Mouse (Mus musculus) CD4-positive, CD25-positive, alpha-beta regulatory T cell (primary cell): ENCODE measurements around the gene Npas4. TPM values are rescaled to one million over a fixed set of nuclear protein-coding genes. Genes with fewer than 3 reads are reported as not detected.

Experiments
- polyA plus RNA-seq: library from polyadenylated mRNA; unstranded; fragments of 100-300 nt; shearing (Covaris generic); gene quantifications from one replicate; pipeline ENCODE4 v1.2.1, GENCODE M21; 2017

Npas4 gene
- polyA plus RNA-seq: 0.71 TPM

DNA sequence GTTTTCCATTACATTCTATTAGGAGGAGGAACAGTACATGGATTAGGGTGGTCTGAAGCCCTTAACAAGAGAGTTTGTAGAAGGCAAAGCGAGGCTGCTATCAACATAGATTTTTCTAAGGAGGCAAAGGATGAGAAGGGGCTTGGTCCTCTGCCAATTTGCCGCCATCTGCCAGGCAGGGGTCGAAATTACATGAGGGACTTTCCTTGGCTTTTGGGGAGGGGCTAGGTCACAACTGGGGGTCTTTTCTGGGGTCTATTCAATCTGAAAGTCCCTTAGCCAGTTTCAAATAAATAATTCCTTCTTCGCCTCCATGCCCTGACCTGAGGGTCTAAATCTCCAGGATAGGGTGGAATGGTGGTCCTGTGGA, at the start of gene Npas4:
Npas4 (minus strand) TSS at position 61 of the 370 bp plus-strand sequence.

DNA sequence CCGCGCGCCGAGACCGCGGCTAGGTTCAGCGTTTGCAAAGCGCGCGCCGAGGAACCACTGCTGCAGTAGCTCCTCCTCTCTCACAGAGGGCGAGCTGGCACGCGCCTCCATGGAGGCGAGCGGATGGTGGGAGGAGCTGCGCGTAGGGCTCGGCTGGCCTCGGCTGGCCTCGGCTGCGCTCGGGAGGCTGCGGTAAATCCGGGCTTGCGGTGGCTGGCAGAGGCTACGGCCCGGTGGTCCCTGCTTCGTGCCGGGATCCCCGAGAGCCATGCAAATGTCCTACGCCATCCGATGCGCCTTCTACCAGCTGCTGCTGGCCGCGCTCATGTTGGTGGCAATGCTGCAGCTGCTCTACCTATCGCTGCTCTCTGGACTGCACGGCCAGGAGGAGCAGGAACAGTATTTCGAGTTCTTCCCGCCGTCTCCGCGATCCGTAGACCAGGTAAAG, 48.6 kb upstream of the Npas4 start, which contains the start of the genes B4gat1 and AC124502.3:
B4gat1 (plus strand) TSS at position 118 of the 448 bp plus-strand sequence.
AC124502.3 (plus strand) TSS at position 183 of the 448 bp plus-strand sequence.

DNA sequence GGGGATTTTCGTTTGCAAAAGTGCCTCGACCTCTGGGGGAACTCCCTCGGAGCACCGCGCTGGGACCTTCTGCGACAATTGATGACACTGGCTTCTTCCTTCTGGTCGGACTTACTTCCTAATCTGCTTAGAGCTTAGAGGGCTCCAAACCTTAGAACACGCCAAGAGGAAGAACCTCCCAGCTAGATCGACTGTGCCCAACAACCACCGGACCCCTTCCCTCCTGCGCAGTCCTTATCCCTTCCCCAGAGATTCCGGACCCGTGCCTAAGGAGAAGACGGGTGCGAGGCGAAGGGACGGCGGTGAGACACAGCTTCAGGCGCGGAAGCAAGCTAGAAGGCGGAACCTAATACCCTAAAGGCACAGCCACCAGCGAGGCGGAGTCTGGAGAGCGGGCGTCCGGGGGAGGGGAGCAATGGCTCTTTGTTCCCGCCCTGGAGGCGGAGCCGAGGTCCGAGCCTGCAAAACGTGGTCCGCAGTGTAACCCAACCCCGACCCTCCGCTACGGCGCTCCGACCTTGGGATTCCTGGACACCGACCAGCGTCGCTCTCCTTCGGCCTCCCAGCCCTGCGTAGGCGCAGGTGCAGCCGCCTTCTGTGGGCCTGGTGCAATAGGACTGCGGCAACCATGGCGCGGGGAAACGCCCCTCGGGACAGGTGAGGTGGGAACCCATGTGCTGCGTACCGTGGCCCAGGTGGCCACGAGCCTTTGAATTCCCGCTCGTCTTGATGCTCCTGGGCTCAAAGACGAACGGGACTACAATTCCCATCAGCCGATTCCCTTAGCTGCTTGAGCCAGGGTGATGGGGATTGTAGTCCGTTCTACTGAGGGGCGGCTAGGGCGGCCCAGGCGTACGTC, 33.7 kb upstream of the Npas4 start, which contains the start of gene Slc29a2:
Slc29a2 (plus strand) TSS at position 240 of the 859 bp plus-strand sequence.

DNA sequence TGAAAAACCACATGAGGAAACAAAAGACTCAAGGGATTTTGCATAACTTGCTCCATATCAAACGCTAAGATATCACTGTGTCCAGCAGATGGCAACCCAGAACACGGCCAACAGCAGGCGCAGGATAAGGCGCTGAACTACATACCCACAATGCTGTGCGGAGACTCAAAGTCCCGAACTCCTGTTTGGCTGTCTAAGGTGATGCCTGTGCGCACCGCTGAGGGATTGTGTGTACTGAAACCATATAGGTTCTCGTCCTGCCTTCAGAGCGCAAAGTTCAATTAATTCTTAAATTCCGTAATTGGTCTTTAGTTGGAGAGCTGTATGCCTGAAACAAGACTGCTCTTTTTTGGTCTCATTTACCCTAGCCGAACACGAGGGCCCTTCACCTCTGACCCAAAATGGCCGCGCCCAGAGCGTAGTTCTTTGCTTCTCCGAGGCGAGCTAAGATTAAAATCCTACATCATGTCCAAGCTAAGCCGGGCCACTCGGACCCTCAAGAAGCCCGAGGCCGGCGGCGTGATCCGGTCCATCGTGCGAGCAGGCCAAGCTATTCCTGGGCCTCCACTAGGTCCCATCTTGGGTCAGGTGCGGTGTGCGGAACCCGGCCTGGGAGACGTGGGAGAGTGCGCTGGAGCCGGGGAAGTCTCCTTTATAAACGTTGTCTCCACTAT, 28.1 kb downstream of the Npas4 start, which contains the start of gene Mrpl11:
Mrpl11 (plus strand) TSS at position 220 of the 674 bp plus-strand sequence.

DNA sequence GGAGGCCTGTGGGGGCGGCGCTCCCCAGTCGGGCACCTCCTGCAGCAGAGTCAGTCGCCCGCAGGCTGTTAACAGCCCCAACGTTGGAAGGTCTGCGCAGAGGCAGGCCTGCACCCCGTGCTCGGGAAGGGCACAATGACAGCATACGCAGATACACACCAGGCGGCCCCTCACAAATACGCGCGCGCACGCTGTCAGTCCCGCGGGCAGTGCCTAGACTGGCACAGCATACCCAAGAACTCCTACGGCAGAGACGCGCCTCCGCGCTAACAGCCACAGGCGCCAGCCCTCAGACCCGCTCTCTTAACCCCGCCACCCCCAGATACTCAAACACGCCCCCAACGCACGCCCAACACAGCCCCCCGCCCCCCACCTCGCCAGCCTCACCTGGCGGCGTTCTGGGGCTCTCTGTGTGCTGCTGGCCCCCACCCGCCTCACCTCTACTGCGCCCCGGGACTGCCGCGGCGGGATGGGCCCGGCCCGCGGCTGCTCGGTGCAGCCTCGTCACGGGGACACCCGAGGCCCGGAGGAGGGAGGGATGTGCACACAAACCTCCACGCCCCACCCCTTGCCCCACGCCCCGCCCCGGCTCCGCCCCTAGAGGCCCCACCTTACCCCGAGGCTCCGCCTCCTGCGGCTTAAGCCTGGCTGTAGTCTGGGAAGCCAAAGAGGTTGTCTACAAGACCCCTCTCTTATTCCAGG, 47.4 kb downstream of the Npas4 start, which contains the start of gene Peli3:
Peli3 (minus strand) TSS at position 577 of the 702 bp plus-strand sequence.

Other genes starting within 250 kb of the Npas4 start
- 41.6 TPM for gene Rbm4b, start 233.8 kb downstream of the Npas4 start, polyA plus RNA-seq
- 47.6 TPM for gene Rbm4, start 196.4 kb downstream of the Npas4 start, polyA plus RNA-seq
- gene Gm21992, start 178.7 kb downstream of the Npas4 start, polyA plus RNA-seq: 28.3 TPM
- 62.4 TPM for gene Rbm14, start 178.7 kb downstream of the Npas4 start, polyA plus RNA-seq
- 128 TPM for gene Ccs, start 151.0 kb downstream of the Npas4 start, polyA plus RNA-seq
- gene Ccdc87, start 150.9 kb downstream of the Npas4 start, polyA plus RNA-seq: 0.14 TPM
- gene Ctsf, start 135.2 kb downstream of the Npas4 start, polyA plus RNA-seq: 2.9 TPM
- gene Actn3, start 112.4 kb downstream of the Npas4 start, polyA plus RNA-seq: 0.18 TPM
- 7.5 TPM for gene Zdhhc24, start 111.6 kb downstream of the Npas4 start, polyA plus RNA-seq
- 0.79 TPM for gene Bbs1, start 83.7 kb downstream of the Npas4 start, polyA plus RNA-seq
- 108 TPM for gene Dpp3, start 62.0 kb downstream of the Npas4 start, polyA plus RNA-seq
- gene Peli3, start 47.2 kb downstream of the Npas4 start, polyA plus RNA-seq: 0.56 TPM
- gene Mrpl11, start 28.2 kb downstream of the Npas4 start, polyA plus RNA-seq: 74.6 TPM
- 2.2 TPM for gene Slc29a2, start 33.5 kb upstream of the Npas4 start, polyA plus RNA-seq
- gene B4gat1, start 48.5 kb upstream of the Npas4 start, polyA plus RNA-seq: 16.9 TPM
- gene AC124502.3, start 48.6 kb upstream of the Npas4 start, polyA plus RNA-seq: 1.6 TPM
- gene Brms1, start 51.0 kb upstream of the Npas4 start, polyA plus RNA-seq: 85.3 TPM
- 0.51 TPM for gene Rin1, start 60.2 kb upstream of the Npas4 start, polyA plus RNA-seq
- gene Cd248, start 77.8 kb upstream of the Npas4 start, polyA plus RNA-seq: not detected
- gene Tmem151a, start 95.2 kb upstream of the Npas4 start, polyA plus RNA-seq: not detected
- gene Yif1a, start 98.2 kb upstream of the Npas4 start, polyA plus RNA-seq: 67.0 TPM
- gene Cnih2, start 108.2 kb upstream of the Npas4 start, polyA plus RNA-seq: 2.6 TPM
- 221 TPM for gene Rab1b, start 116.8 kb upstream of the Npas4 start, polyA plus RNA-seq
- 5.5 TPM for gene Klc2, start 128.2 kb upstream of the Npas4 start, polyA plus RNA-seq